18 mouse cellular contexts compared by ENCODE assay signal in the genomic region with DNA sequence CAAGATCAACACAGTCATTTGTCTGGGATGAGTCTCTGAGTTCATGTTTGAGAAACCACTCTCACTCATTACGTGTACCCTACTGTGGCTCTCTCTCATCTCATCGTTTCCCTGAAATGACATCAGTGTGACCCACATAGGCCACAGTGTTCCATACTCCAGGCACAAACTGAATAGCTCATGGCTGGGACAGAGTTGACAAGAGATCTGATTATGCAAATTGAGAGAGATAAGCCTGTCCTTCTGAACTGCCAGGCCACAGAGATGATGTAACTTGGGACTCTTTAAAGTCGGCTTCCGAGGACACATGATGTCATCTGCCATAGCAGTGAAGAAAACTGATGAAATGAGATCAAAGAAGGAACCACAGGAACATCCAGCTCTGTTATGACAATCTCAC.
"Had no signal": no experiment of that assay in that cellular context is flagged by ENCODE, and none has a peak within 500 bp of the region (broad histone marks: within the 10 kb centered on the region; RNA-seq: fewer than 3 reads in every experiment).

No protein-coding gene starts in this region.

- H3K4me3 ChIP-seq: intestine, embryonic 15.5 days; kidney, embryonic 15.5 days; left cerebral cortex, adult 2 months; limb, embryonic 10.5 days; myocyte; neural tube, embryonic 15.5 days had no signal

- H3K4me1 ChIP-seq: intestine, embryonic 15.5 days; kidney, embryonic 15.5 days; limb, embryonic 10.5 days; neural tube, embryonic 15.5 days had no signal

- H3K4me2 ChIP-seq: intestine, embryonic 15.5 days; kidney, embryonic 15.5 days; neural tube, embryonic 15.5 days had no signal

- ATAC-seq: intestine, embryonic 15.5 days had no signal

- DNase-seq: kidney, adult 2 months; kidney, postnatal 14 days; lung, adult 2 months; lung, postnatal 10 days; midbrain, embryonic 14.5 days; right cerebral cortex, adult 18-20 months; right cerebral cortex, postnatal 25 days; spleen, adult 18-20 months; thymus, adult 2 months; thymus, postnatal 36 days had no signal

- H3K27me3 ChIP-seq: intestine, embryonic 15.5 days; kidney, embryonic 15.5 days; neural tube, embryonic 15.5 days had no signal

- H3K36me3 ChIP-seq: intestine, embryonic 15.5 days; kidney, embryonic 15.5 days; limb, embryonic 10.5 days; neural tube, embryonic 15.5 days had no signal

- H3K9me3 ChIP-seq: intestine, embryonic 15.5 days; kidney, embryonic 15.5 days; limb, embryonic 10.5 days; neural tube, embryonic 15.5 days had no signal

- H3K9ac ChIP-seq: intestine, embryonic 15.5 days; kidney, embryonic 15.5 days; liver, embryonic 14.5 days; neural tube, embryonic 15.5 days had no signal

- H3K27ac ChIP-seq: intestine, embryonic 15.5 days; kidney, embryonic 15.5 days; left cerebral cortex, adult 2 months; limb, embryonic 10.5 days; liver, embryonic 14.5 days; macrophage; neural tube, embryonic 15.5 days had no signal
